Mouse (Mus musculus) lung, adult 2 months (tissue): ENCODE results near the gene Nfatc3.

Experiments
- CTCF ChIP-seq: fragments of 200-500 bp; IDR thresholded peaks from 2 replicates; pipeline ENCODE4 v1.5.1; 2011; ENCODE audit warnings: mild to moderate bottlenecking, low read length, control low read depth; ENCODE audit not compliant: insufficient read depth
- POLR2A ChIP-seq: fragments of 200-500 bp; IDR thresholded peaks from 2 replicates; pipeline ENCODE4 v1.6.1; 2011; ENCODE audit warnings: low read depth, mild to moderate bottlenecking, control low read depth, low read length, borderline replicate concordance; ENCODE audit errors: extremely low read depth

GRCm38 (mm10) chr8:106072113-106072512, 13.5 kb downstream of the Nfatc3 start:
- no peak for TF ChIP-seq POLR2A
- no peak for TF ChIP-seq CTCF
